Mouse (Mus musculus): ENCODE measurements around the gene Neurog3. TPM values are rescaled to one million over a fixed set of nuclear protein-coding genes. Genes with fewer than 3 reads are reported as not detected.

Gene Neurog3
- total and polyA plus RNA-seq, 3 experiments: not detected

GRCm38 (mm10) chr10:62183053-62183452 lies 50.2 kb downstream of the Neurog3 start:
- Histone ChIP-seq H3K36me3 (ENCODE audit: control insufficient read depth in 1 of 2, insufficient read depth in 2 of 2, low read length in 2 of 2) (no peaks in the 10 kb centered on the region), H3K79me2 (ENCODE audit: control insufficient read depth, insufficient read depth, low read length, poor library complexity) (no peaks in the 10 kb centered on the region), H3K9me3 (replicated peaks; ENCODE audit: insufficient read depth, low read length) (no peaks in the 10 kb centered on the region), H3K9ac (ENCODE audit: control insufficient read depth, low read depth, low read length, poor library complexity, severe bottlenecking) (no peak overlapping the region), H3K27ac (ENCODE audit: control insufficient read depth, low read depth, low read length) (no peak overlapping the region), H3K4me1 (ENCODE audit: control insufficient read depth in 1 of 2, insufficient read depth in 2 of 2, low read length in 2 of 2) (no peaks in the 10 kb centered on the region), H3K27me3 (ENCODE audit: control insufficient read depth in 1 of 2, insufficient read depth in 2 of 2, low read length in 2 of 2) (no peaks in the 10 kb centered on the region), H3K4me3 (ENCODE audit: control insufficient read depth in 1 of 2, insufficient read depth in 1 of 2, low read depth in 2 of 2, low read length in 2 of 2) (no peak overlapping the region)
- 0 out of 2 replicates have a peak, but pooled peaks have one; percentile 50 for TF ChIP-seq MAZ (IDR thresholded peaks at IDR 0.05; ENCODE audit: low read depth, low read length)
- peak; percentile 93 for TF ChIP-seq SMC3 (IDR thresholded peaks at IDR 0.05; ENCODE audit: low read depth, low read length)
- no peak for TF ChIP-seq MAX (IDR thresholded peaks at IDR 0.05; ENCODE audit: low read length)
- peak; percentile 21; the same call in 1 of the 2 replicates for TF ChIP-seq SIN3A (IDR thresholded peaks at IDR 0.05; ENCODE audit: low read length)
- TF ChIP-seq ZNF384 (IDR thresholded peaks at IDR 0.05; ENCODE audit: low read depth, low read length): peak; percentile 19; the same call in 1 of the 2 replicates
- TF ChIP-seq BHLHE40 (IDR thresholded peaks at IDR 0.05; ENCODE audit: borderline replicate concordance, low read depth, low read length): peak; percentile 38; the same call in 1 of the 2 replicates
- TF ChIP-seq RAD21 (IDR thresholded peaks at IDR 0.05; ENCODE audit: low read depth, low read length): peak; percentile 96
- TF ChIP-seq JUND (IDR thresholded peaks at IDR 0.05; ENCODE audit: low read depth, low read length): no peak; the same call in 1 of the 2 replicates
- no peak for TF ChIP-seq TAL1 (IDR thresholded peaks at IDR 0.05; ENCODE audit: low read length)
- TF ChIP-seq RCOR1 (IDR thresholded peaks at IDR 0.05; ENCODE audit: low read depth, low read length): no peak
- TF ChIP-seq ELF1 (IDR thresholded peaks at IDR 0.05; ENCODE audit: low read depth, low read length): peak; percentile 51
- TF ChIP-seq ZC3H11A (IDR thresholded peaks at IDR 0.05; ENCODE audit: low read depth, low read length): peak; percentile 75
- TF ChIP-seq CTCF (IDR thresholded peaks at IDR 0.05 in 2 of 3, conservative IDR thresholded peaks at IDR 0.05 in 1 of 3; ENCODE audit: control insufficient read depth in 1 of 3, insufficient read depth in 1 of 3, low read depth in 2 of 3, low read length in 3 of 3, poor library complexity in 1 of 3, severe bottlenecking in 1 of 3): peak; percentile 97 to 100 (median 98)
- peak; percentile 95 for DNase-seq (ENCODE audit: low read depth, low spot score)

Other genes starting within 250 kb of the Neurog3 start
- not detected in 2 replicates for gene Col13a1, start 154.0 kb upstream of the Neurog3 start, total RNA-seq (2012; rRNA removed)
- gene Col13a1, start 154.0 kb upstream of the Neurog3 start, polyA plus RNA-seq (2012; ENCODE audit: insufficient read depth in 1 of 2, insufficient read length in 2 of 2, low read depth in 1 of 2, low replicate concordance in 2 of 2, missing spikeins in 1 of 2): not detected
- gene Fam241b, start 10.8 kb downstream of the Neurog3 start, total RNA-seq (2012; rRNA removed): 13.8 and 19.0 TPM in 2 replicates
- gene Fam241b, start 10.8 kb downstream of the Neurog3 start, polyA plus RNA-seq (2012; ENCODE audit: insufficient read depth in 1 of 2, insufficient read length in 2 of 2, low read depth in 1 of 2, low replicate concordance in 2 of 2, missing spikeins in 1 of 2): 10 to 100 TPM in 1 of 2 experiments, not detected in 1; 11.2 TPM
- gene Tspan15, start 98.2 kb downstream of the Neurog3 start, total RNA-seq (2012; rRNA removed): 0.23 and 0.52 TPM in 2 replicates
- gene Tspan15, start 98.2 kb downstream of the Neurog3 start, polyA plus RNA-seq (2012; ENCODE audit: insufficient read depth in 1 of 2, insufficient read length in 2 of 2, low read depth in 1 of 2, low replicate concordance in 2 of 2, missing spikeins in 1 of 2): 1 to 10 TPM in 1 of 2 experiments, not detected in 1; 2.2 TPM
- gene Tacr2, start 119.3 kb downstream of the Neurog3 start, total RNA-seq (2012; rRNA removed): not detected in 2 replicates
- gene Tacr2, start 119.3 kb downstream of the Neurog3 start, polyA plus RNA-seq (2012; ENCODE audit: insufficient read depth in 1 of 2, insufficient read length in 2 of 2, low read depth in 1 of 2, low replicate concordance in 2 of 2, missing spikeins in 1 of 2): under 1 TPM in 1 of 2 experiments, not detected in 1; 0.06 TPM
- 441 and 515 TPM in 2 replicates for gene Hk1, start 246.8 kb downstream of the Neurog3 start, total RNA-seq (2012; rRNA removed)
- gene Hk1, start 246.8 kb downstream of the Neurog3 start, polyA plus RNA-seq (2012; ENCODE audit: insufficient read depth in 1 of 2, insufficient read length in 2 of 2, low read depth in 1 of 2, low replicate concordance in 2 of 2, missing spikeins in 1 of 2): 100 to 1,000 TPM; 192 to 740 TPM

Data from MEL (cell line).